8 mouse cellular contexts compared by ENCODE assay signal in genomic region chr19:44069914-44070232, GRCm38 (mm10). TPM values are rescaled to one million over a fixed set of nuclear protein-coding genes. Genes with fewer than 3 reads are reported as not detected.
DNase-seq lines count a peak whose midpoint lies in the region; ATAC-seq and TF ChIP-seq lines count a peak whose summit lies in the region.

No protein-coding gene starts in this region.

- peaks cover 8% of the 10 kb centered on the region for H3K79me2 ChIP-seq in CH12.LX (replicated peaks; ENCODE audit: control insufficient read depth, extremely low read depth, insufficient read depth, poor library complexity, severe bottlenecking)

- peak overlapping the region; percentile 98 for H3K4me2 ChIP-seq in heart, embryonic 11.5 days
- H3K4me2 ChIP-seq in CH12.LX (ENCODE audit: insufficient read depth, low read depth, poor library complexity, severe bottlenecking), result peak overlapping the region; percentile 53
- peak overlapping the region; percentile 76 for H3K4me2 ChIP-seq in forebrain, embryonic 15.5 days (replicated peaks)
- H3K4me2 ChIP-seq in liver, embryonic 15.5 days, result peak overlapping the region; percentile 98

- no peaks in the 10 kb centered on the region for H3K9me3 ChIP-seq in heart, embryonic 11.5 days (replicated peaks; ENCODE audit: control insufficient read depth, low read length)
- H3K9me3 ChIP-seq in CH12.LX (replicated peaks; ENCODE audit: low read length), result no peaks in the 10 kb centered on the region
- H3K9me3 ChIP-seq in forebrain, embryonic 15.5 days, result no peaks in the 10 kb centered on the region
- no peaks in the 10 kb centered on the region for H3K9me3 ChIP-seq in liver, embryonic 15.5 days (replicated peaks)

- ATAC-seq in heart, embryonic 11.5 days (replicated peaks; ENCODE audit: insufficient number of reproducible peaks, low FRiP score, low TSS enrichment), result no peak
- ATAC-seq in forebrain, embryonic 15.5 days (replicated peaks), result no peak
- ATAC-seq in liver, embryonic 15.5 days (ENCODE audit: insufficient read depth), result no peak

- dilution Hi-C loops in CH12.LX (cut with MboI; ENCODE audit: extremely low pct_ligation_motif_present, extremely low pct_unique_long_range_greater_than_20kb, low sequenced_read_pairs), result no loop called here

- no peaks in the 10 kb centered on the region for H3K36me3 ChIP-seq in heart, embryonic 11.5 days (ENCODE audit: control insufficient read depth, insufficient read depth, low read length)
- H3K36me3 ChIP-seq in CH12.LX (replicated peaks in 1 of 2; ENCODE audit: control insufficient read depth in 1 of 2, insufficient read depth in 1 of 2, low read length in 1 of 2), result peaks cover 3 to 37% of the 10 kb centered on the region in 2 experiments
- H3K36me3 ChIP-seq in forebrain, embryonic 15.5 days, result peaks cover 7% of the 10 kb centered on the region
- H3K36me3 ChIP-seq in liver, embryonic 15.5 days (replicated peaks), result peaks cover 10% of the 10 kb centered on the region

- no peak; the same call in 1 of the 2 replicates for TF ChIP-seq POLR2A in CH12.LX (IDR thresholded peaks at IDR 0.05; ENCODE audit: low read depth, low read length)

- TF ChIP-seq EP300 in CH12.LX (IDR thresholded peaks at IDR 0.05; ENCODE audit: low read length), result no peak

- no peak for TF ChIP-seq CTCF in CH12.LX (conservative IDR thresholded peaks at IDR 0.05 in 1 of 2, IDR thresholded peaks at IDR 0.05 in 1 of 2; ENCODE audit: low read depth in 2 of 2, low read length in 2 of 2)

- no peak for DNase-seq in heart, adult 9 months (ENCODE audit: low spot score in 2 of 2)
- DNase-seq in CH12.LX (ENCODE audit: extremely low read depth) (no peak), adipocyte (ENCODE audit: low spot score) (no peak)
- no peak for DNase-seq in frontal cortex, adult 2 months (ENCODE audit: extremely low spot score in 1 of 2, low spot score in 1 of 2)
- DNase-seq in cerebellum, adult 9-11 months, result no peak

- in situ Hi-C loops in CH12.LX (cut with MboI; ENCODE audit: low pct_ligation_motif_present, low pct_unique_long_range_greater_than_20kb, low sequenced_read_pairs), result no loop called here

- WGBS in heart, embryonic 11.5 days (ENCODE audit: insufficient replicate concordance), result 8% methylated on average over 4 of the region's 4 CpGs
- WGBS in forebrain, embryonic 15.5 days, result 5% methylated on average over 4 of the region's 4 CpGs
- 5% methylated on average over 4 of the region's 4 CpGs for WGBS in liver, embryonic 15.5 days (ENCODE audit: insufficient replicate concordance)

- H3K4me3 ChIP-seq in heart, embryonic 11.5 days (ENCODE audit: low read depth, low read length), result peak overlapping the region; percentile 81
- peak overlapping the region; percentile 47 to 84 (median 80) for H3K4me3 ChIP-seq in CH12.LX (replicated peaks in 1 of 3; ENCODE audit: low read depth in 2 of 3, low read length in 2 of 3, poor library complexity in 1 of 3)
- peak overlapping the region; percentile 64 for H3K4me3 ChIP-seq in forebrain, embryonic 15.5 days
- H3K4me3 ChIP-seq in liver, embryonic 15.5 days (replicated peaks), result peak overlapping the region; percentile 70

- H3K4me1 ChIP-seq in heart, embryonic 11.5 days (ENCODE audit: control insufficient read depth, insufficient read depth, low read length), result peaks cover 3% of the 10 kb centered on the region; the same call in 1 of the 2 replicates
- peaks cover 3 to 35% of the 10 kb centered on the region in 2 experiments; a peak in 3 of 4 replicates for H3K4me1 ChIP-seq in CH12.LX (ENCODE audit: control insufficient read depth in 1 of 2, insufficient read depth in 2 of 2)
- peaks cover 19% of the 10 kb centered on the region for H3K4me1 ChIP-seq in forebrain, embryonic 15.5 days
- peaks cover 36% of the 10 kb centered on the region for H3K4me1 ChIP-seq in liver, embryonic 15.5 days (replicated peaks)

- H3K27ac ChIP-seq in heart, embryonic 11.5 days (ENCODE audit: low read depth, low read length), result 0 out of 2 replicates have a peak overlapping the region, but pooled peaks have one; percentile 15
- peak overlapping the region; percentile 39; the same call in 1 of the 2 replicates for H3K27ac ChIP-seq in CH12.LX (ENCODE audit: insufficient read depth, low read depth)
- H3K27ac ChIP-seq in forebrain, embryonic 15.5 days (replicated peaks), result peak overlapping the region; percentile 63
- H3K27ac ChIP-seq in liver, embryonic 15.5 days (replicated peaks), result peak overlapping the region; percentile 75; the same call in 1 of the 2 replicates

- H3K27me3 ChIP-seq in heart, embryonic 11.5 days (ENCODE audit: control insufficient read depth, insufficient read depth, low read length), result no peaks in the 10 kb centered on the region
- H3K27me3 ChIP-seq in CH12.LX (replicated peaks), result no peaks in the 10 kb centered on the region
- no peaks in the 10 kb centered on the region for H3K27me3 ChIP-seq in forebrain, embryonic 15.5 days
- no peaks in the 10 kb centered on the region for H3K27me3 ChIP-seq in liver, embryonic 15.5 days

- TF ChIP-seq RAD21 in CH12.LX (IDR thresholded peaks at IDR 0.05; ENCODE audit: low read depth, low read length), result no peak

- peak overlapping the region; percentile 84 for H3K9ac ChIP-seq in heart, embryonic 11.5 days (ENCODE audit: low read depth, low read length)
- H3K9ac ChIP-seq in CH12.LX (ENCODE audit: insufficient read depth, low read depth), result peak overlapping the region; percentile 53
- H3K9ac ChIP-seq in forebrain, embryonic 15.5 days (replicated peaks), result peak overlapping the region; percentile 75
- peak overlapping the region; percentile 63 for H3K9ac ChIP-seq in liver, embryonic 15.5 days

TF ChIP-seq in CH12.LX, 34 proteins besides CTCF, POLR2A, EP300 and RAD21:
- TF ChIP-seq NELFE (IDR thresholded peaks at IDR 0.05; ENCODE audit: low read depth, low read length) (peak; percentile 7; the same call in 1 of the 2 replicates), POLR2AphosphoS2 (IDR thresholded peaks at IDR 0.05; ENCODE audit: low read depth, low read length) (0 out of 2 replicates have a peak, but pooled peaks have one; percentile 30), NRF1 (IDR thresholded peaks at IDR 0.05; ENCODE audit: low read depth, low read length) (no peak)

RNA-seq across cellular contexts. Expression of gene Erlin1, which starts 0.3 kb away (rescaled TPM):
- 14.4 and 16.2 TPM in 2 replicates for polyA plus RNA-seq in heart, embryonic 11.5 days (2014; fragmentation: Nextera tagmentation; extraction: Ambion mirVana)
- total RNA-seq in CH12.LX (2012; rRNA removed), result 9.3 and 9.7 TPM in 2 replicates
- total RNA-seq in CH12.LX (2014; rRNA removed), result 26.6 TPM in 2 replicates
- 22.7 and 25.9 TPM in 2 replicates for polyA plus RNA-seq in CH12.LX (2012; ENCODE audit: insufficient read length, low read depth)
- polyA plus RNA-seq in forebrain, embryonic 15.5 days (2015; fragmentation: Nextera tagmentation; extraction: Ambion mirVana), result 18.8 and 20.0 TPM in 2 replicates
- 17.8 and 20.6 TPM in 2 replicates for polyA plus RNA-seq in liver, embryonic 15.5 days (2015; fragmentation: Nextera tagmentation; extraction: Ambion mirVana)
- polyA plus RNA-seq in frontal cortex, adult 2 months (2012; rRNA removed), result 17.3 and 19.2 TPM in 2 replicates

RNA-seq across cellular contexts. Expression of gene Chuk, which starts 37.4 kb away (rescaled TPM):
- polyA plus RNA-seq in heart, embryonic 11.5 days (2014; fragmentation: Nextera tagmentation; extraction: Ambion mirVana), result 31.8 and 38.9 TPM in 2 replicates
- total RNA-seq in CH12.LX (2012; rRNA removed), result 36.4 and 36.9 TPM in 2 replicates
- total RNA-seq in CH12.LX (2014; rRNA removed), result 82.4 and 102 TPM in 2 replicates
- 40.6 and 42.7 TPM in 2 replicates for polyA plus RNA-seq in CH12.LX (2012; ENCODE audit: insufficient read length, low read depth)
- 66.0 and 67.5 TPM in 2 replicates for polyA plus RNA-seq in forebrain, embryonic 15.5 days (2015; fragmentation: Nextera tagmentation; extraction: Ambion mirVana)
- 19.4 and 20.2 TPM in 2 replicates for polyA plus RNA-seq in liver, embryonic 15.5 days (2015; fragmentation: Nextera tagmentation; extraction: Ambion mirVana)
- 102 and 117 TPM in 2 replicates for polyA plus RNA-seq in frontal cortex, adult 2 months (2012; rRNA removed)

RNA-seq across cellular contexts. Expression of gene Cyp2c23, which starts 40.9 kb away (rescaled TPM):
- polyA plus RNA-seq in heart, embryonic 11.5 days (2014; fragmentation: Nextera tagmentation; extraction: Ambion mirVana), result 0.20 TPM in 1 of 2 replicates, not detected in the other
- total RNA-seq in CH12.LX (2012; rRNA removed), result not detected in 2 replicates
- total RNA-seq in CH12.LX (2014; rRNA removed), result 0.13 TPM in 1 of 2 replicates, not detected in the other
- polyA plus RNA-seq in CH12.LX (2012; ENCODE audit: insufficient read length, low read depth), result 0.11 and 0.12 TPM in 2 replicates
- polyA plus RNA-seq in forebrain, embryonic 15.5 days (2015; fragmentation: Nextera tagmentation; extraction: Ambion mirVana), result 0.11 TPM in 1 of 2 replicates, not detected in the other
- 26.7 and 31.2 TPM in 2 replicates for polyA plus RNA-seq in liver, embryonic 15.5 days (2015; fragmentation: Nextera tagmentation; extraction: Ambion mirVana)
- 0.10 and 0.11 TPM in 2 replicates for polyA plus RNA-seq in frontal cortex, adult 2 months (2012; rRNA removed)

Comparison
In these comparisons a context has a peak if more than half of its experiments do, and no peak if none do; other contexts are left out.
1. H3K27ac ChIP-seq: peak in every context shown above with its lines; median percentile 75 in liver, embryonic 15.5 days; 63 in forebrain, embryonic 15.5 days; 39 in CH12.LX; 15 in heart, embryonic 11.5 days.
2. RNA of gene Cyp2c23, which starts 40.9 kb away (polyA plus RNA-seq): 26.7 to 31.2 TPM in liver, embryonic 15.5 days; 0.20 TPM in heart, embryonic 11.5 days, 0.11 to 0.12 TPM in CH12.LX, 0.10 to 0.11 TPM in frontal cortex, adult 2 months and 0.11 TPM in forebrain, embryonic 15.5 days; every median in the first group is over 10 times any median in the second.
3. Peak in every context shown above with its lines, with median percentiles within 50 percentile points of each other: H3K4me2 ChIP-seq, H3K4me3 ChIP-seq and H3K9ac ChIP-seq.